Mouse (Mus musculus): ENCODE measurements around the gene Aqp9.

DNA sequence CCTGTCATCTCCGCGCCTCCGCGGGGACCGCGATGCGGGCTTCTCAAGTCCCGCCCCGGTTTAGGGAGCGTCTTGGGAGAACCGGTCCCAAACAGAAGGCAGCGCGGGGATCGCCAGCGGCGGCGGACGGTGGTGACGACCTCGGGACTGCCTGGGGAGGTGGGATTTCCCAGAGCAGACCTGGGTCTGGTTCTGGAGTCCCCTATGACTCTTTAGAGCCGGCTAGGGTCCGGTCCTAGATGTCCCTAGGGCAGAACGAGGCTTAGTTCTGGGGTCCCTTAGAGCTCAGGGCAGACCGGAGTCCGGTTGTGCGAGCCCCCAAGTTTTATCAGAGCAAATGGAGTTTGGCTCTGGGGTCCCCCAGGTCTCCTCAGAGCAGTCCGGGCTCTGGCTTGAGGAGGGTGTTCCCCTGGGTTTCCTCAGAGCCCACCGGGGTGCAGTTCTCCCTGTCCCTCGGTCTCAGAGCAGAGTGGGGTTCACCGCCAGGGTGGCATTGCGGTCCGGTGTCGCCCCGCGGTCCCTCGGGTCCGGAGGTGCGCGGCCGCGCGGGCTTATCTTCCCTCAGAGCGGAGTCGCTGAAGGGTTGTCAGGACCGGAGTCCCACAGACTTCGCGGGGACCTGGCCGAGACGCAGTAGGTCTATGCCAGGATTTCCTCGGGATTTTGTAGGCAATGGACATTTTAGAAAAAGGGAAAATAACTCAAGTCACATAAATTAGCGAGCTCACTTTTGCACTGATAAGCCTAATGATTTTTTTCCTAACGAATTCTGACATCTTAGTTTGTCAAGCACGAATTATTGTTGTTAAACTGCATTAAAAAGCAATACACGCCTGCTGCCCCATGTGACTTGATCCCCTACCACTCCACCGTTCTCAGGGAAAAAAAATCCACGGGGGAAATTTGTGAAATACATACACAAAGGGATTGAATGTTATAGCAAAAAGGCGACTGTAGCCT, 47.8 kb upstream of the Aqp9 start:
- no peak for TF ChIP-seq POLR2A (IDR thresholded peaks at IDR 0.05; ENCODE audit: borderline replicate concordance, insufficient read depth, low read length)
- TF ChIP-seq CTCF (IDR thresholded peaks at IDR 0.05; ENCODE audit: borderline replicate concordance, insufficient read depth, low read depth, low read length): no peak

Data from cerebellum, adult 2 months (tissue).